Mouse (Mus musculus) forebrain, embryonic 15.5 days (tissue): ENCODE data around the gene Hist1h4f. TPM values are rescaled to one million over a fixed set of nuclear protein-coding genes. Genes with fewer than 3 reads are reported as not detected.
A peak's percentile ranks its signal among the peaks of the same experiment; 100 is the strongest.
"Not testable (repeated sequence)": the region's sequence is repeated elsewhere in the genome, so short reads cannot be mapped to it uniquely, and the experiment has no call there.

ENCODE experiments used
- ATAC-seq: fragments of 200-750 bp; cut with Nextera tagmentation; replicated peaks from 2 replicates; pipeline ENCODE4 v1.8.0; 2017; ENCODE audit warnings: mild to moderate bottlenecking, moderate TSS enrichment, moderate library complexity
- H3K27ac ChIP-seq: fragments of 300-500 bp; sonication (generic); replicated peaks from 2 replicates; pipeline ENCODE4 v1.5.1; 2015; ENCODE audit warnings: mild to moderate bottlenecking, inconsistent platforms
- H3K27me3 ChIP-seq: fragments of 300-500 bp; sonication (generic); 2 replicates; pipeline ENCODE4 v1.6.1; 2015; ENCODE audit warnings: inconsistent platforms
- H3K36me3 ChIP-seq: fragments of 300-500 bp; sonication (generic); 2 replicates; pipeline ENCODE4 v1.6.1; 2015; ENCODE audit warnings: mild to moderate bottlenecking, inconsistent platforms
- H3K4me1 ChIP-seq: fragments of 300-500 bp; sonication (generic); 2 replicates; pipeline ENCODE4 v1.6.1; 2015; ENCODE audit warnings: inconsistent platforms
- H3K4me2 ChIP-seq: fragments of 300-500 bp; sonication (generic); replicated peaks from 2 replicates; pipeline ENCODE4 v1.6.1; 2015; ENCODE audit warnings: mild to moderate bottlenecking, inconsistent platforms
- H3K4me3 ChIP-seq: fragments of 300-500 bp; sonication (generic); 2 replicates; pipeline ENCODE4 v1.5.1; 2015; ENCODE audit warnings: mild to moderate bottlenecking, inconsistent platforms
- H3K9ac ChIP-seq: fragments of 300-500 bp; sonication (generic); replicated peaks from 2 replicates; pipeline ENCODE4 v1.6.1; 2015; ENCODE audit warnings: mild to moderate bottlenecking, inconsistent platforms
- H3K9me3 ChIP-seq: fragments of 300-500 bp; sonication (generic); 2 replicates; pipeline ENCODE4 v1.6.1; 2016; ENCODE audit warnings: inconsistent platforms
- WGBS: fragments of 180-500 bp; shearing (Covaris S2); methylation state at CpG from one replicate; pipeline ENCODE4 v1.1.7; 2015; ENCODE audit warnings: mixed read lengths; 5-methylcytosine and 5-hydroxymethylcytosine counted together
- polyA plus RNA-seq: library from polyadenylated mRNA; unstranded; fragments of >200 nt; fragmentation: Nextera tagmentation; extraction: Ambion mirVana; gene quantifications from 2 replicates; pipeline ENCODE4 v1.2.1, GENCODE M21; 2015

The Hist1h4f gene
- polyA plus RNA-seq, result 0.70 and 0.73 TPM in 2 replicates

DNA sequence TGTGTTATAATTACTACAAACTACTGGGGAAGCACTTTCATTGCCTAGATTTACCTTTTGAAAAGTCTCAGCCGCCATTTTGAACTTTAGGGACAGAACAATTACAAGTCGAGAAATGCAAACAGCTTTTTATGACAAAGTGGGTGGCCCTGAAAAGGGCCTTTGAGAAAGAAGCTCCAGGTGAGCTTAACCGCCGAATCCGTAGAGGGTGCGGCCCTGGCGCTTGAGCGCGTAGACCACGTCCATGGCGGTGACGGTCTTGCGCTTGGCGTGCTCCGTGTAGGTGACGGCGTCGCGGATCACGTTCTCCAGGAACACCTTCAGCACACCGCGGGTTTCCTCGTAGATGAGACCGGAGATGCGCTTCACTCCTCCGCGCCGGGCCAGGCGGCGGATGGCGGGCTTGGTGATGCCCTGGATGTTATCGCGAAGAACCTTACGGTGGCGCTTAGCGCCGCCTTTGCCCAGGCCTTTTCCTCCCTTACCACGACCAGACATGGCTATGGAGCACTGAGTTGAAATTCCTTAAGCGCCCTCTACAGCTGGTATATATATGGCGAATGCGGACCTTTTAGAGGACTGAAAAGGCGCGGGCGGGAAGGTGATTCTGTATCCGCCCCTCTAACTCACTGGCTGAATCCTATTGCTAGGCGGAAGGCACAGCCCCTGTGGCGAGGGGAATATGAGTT, at the start of gene Hist1h4f:
Hist1h4f (minus strand) TSS at position 503 of the 689 bp plus-strand sequence.
- peaks cover 31% of the 10 kb centered on the region for H3K4me1 ChIP-seq
- not testable (repeated sequence) for H3K27me3 ChIP-seq, H3K36me3 ChIP-seq, H3K9me3 ChIP-seq
- H3K27ac ChIP-seq, result peak within 1 kb of the TSS; percentile 93
- peak; percentile 85 for ATAC-seq
- WGBS, result 0% methylated on average over 47 of the region's 47 CpGs
- H3K4me2 ChIP-seq, result peak within 1 kb of the TSS; percentile 63
- H3K9ac ChIP-seq, result peak within 1 kb of the TSS; percentile 58
- H3K4me3 ChIP-seq, result peak within 1 kb of the TSS; percentile 51

DNA sequence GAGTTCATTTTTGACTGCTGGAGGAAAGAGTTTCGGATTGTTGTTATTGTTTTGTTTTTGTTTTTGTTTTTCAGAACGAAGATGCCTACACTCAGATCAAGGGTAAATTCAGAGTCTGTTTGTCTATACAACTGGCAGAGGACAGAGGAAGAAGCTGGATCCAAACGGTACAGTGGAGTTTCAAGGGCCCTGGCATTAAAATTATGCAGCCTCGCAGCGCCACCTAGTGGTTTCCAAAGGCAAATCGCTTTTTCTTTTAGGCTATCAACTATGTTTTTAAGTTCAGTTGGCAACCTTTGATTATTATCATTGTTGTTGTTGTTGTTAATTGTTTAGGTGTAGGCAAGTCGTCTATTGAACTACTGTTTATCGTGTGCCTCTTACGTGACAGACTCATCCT, 46.5 kb upstream of the Hist1h4f start:
- no peak overlapping the region for H3K9ac ChIP-seq
- H3K4me1 ChIP-seq, result no peaks in the 10 kb centered on the region
- ATAC-seq, result no peak
- no peaks in the 10 kb centered on the region for H3K27me3 ChIP-seq
- no peak overlapping the region for H3K4me3 ChIP-seq
- WGBS, result 8% methylated on average over 9 of the region's 9 CpGs
- H3K27ac ChIP-seq, result no peak overlapping the region
- no peak overlapping the region for H3K4me2 ChIP-seq
- no peaks in the 10 kb centered on the region for H3K36me3 ChIP-seq
- H3K9me3 ChIP-seq, result no peaks in the 10 kb centered on the region

GRCm38 (mm10) chr13:23595622-23596372, 44.3 kb upstream of the Hist1h4f start:
- H3K27ac ChIP-seq, result no peak overlapping the region
- WGBS, result 87% methylated on average over 7 of the region's 7 CpGs

DNA sequence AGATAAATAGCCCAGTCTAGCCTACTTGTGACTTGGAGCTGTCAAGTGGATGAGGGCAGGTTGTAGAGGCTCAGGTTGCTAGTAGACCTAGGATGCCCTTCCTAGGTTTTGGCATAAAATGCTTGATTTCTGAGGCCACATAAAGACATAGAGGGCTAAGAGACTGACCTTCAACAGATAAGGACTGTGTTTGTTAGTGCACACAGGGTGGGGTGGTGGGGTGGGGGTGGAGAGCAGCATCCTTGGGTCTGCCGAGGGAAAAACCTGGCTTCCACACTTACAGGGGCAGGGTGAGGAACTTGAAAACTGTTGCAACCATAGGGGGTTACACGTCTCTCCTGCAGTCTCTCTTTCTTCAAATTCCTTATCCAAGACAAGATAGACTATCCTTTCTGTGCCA, 43.7 kb upstream of the Hist1h4f start:
- Histone ChIP-seq H3K4me1 (no peaks in the 10 kb centered on the region), H3K27ac (no peak overlapping the region), H3K9me3 (no peaks in the 10 kb centered on the region), H3K4me2 (no peak overlapping the region), H3K36me3 (no peaks in the 10 kb centered on the region), H3K9ac (no peak overlapping the region), H3K27me3 (no peaks in the 10 kb centered on the region), H3K4me3 (no peak overlapping the region)
- no peak for ATAC-seq
- WGBS, result 77% methylated on average over 2 of the region's 2 CpGs

More at GRCm38 (mm10) chr13:23595622-23596372, 44.3 kb upstream of the Hist1h4f start:
- Histone ChIP-seq H3K27me3 (no peaks in the 10 kb centered on the region), H3K4me3 (no peak overlapping the region), H3K9me3 (no peaks in the 10 kb centered on the region), H3K4me1 (no peaks in the 10 kb centered on the region), H3K36me3 (no peaks in the 10 kb centered on the region), H3K4me2 (no peak overlapping the region), H3K9ac (no peak overlapping the region)
- no peak for ATAC-seq

DNA sequence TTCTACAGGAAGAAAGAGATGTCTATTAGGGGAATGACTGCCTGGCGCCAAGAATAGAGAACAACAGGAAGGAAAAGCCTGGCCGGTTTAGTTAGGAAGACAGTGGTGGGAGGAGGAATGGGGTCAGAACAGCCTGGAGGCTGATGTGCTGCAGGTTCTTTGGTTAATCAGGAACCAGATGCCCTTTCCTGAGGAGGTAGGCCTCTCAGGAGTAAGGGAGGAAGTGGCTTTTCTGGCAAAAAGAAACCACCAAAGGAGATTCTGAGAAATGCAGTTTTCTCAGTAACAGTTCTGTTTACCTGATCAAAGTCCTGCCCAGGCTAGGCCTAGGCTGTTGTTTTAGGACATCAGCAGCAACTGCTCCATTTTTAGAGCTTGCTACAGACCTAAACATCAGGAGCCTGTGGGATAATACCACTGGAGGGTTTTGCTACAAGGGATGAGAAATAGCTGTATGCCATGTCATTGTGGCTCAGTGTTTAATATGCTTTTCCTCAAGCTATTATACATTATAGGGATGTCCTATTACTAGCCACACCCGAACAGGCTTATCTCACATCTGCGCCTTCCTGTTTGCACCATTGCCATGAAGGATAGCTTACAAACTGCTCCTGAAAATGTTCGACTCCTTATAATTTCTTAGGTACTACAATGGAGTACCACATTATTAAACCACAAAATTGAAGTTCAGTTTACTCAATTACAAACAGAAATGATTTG, 41.8 kb upstream of the Hist1h4f start:
- H3K9ac ChIP-seq, result no peak overlapping the region
- no peaks in the 10 kb centered on the region for H3K27me3 ChIP-seq
- H3K4me1 ChIP-seq, result no peaks in the 10 kb centered on the region
- no peak for ATAC-seq
- no peak overlapping the region for H3K27ac ChIP-seq
- no peak overlapping the region for H3K4me3 ChIP-seq
- H3K36me3 ChIP-seq, result no peaks in the 10 kb centered on the region
- H3K4me2 ChIP-seq, result no peak overlapping the region
- WGBS, result 87% methylated on average over 5 of the region's 5 CpGs
- no peaks in the 10 kb centered on the region for H3K9me3 ChIP-seq

GRCm38 (mm10) chr13:23592614-23593013, 41.2 kb upstream of the Hist1h4f start:
- Histone ChIP-seq H3K36me3 (no peaks in the 10 kb centered on the region), H3K4me3 (no peak overlapping the region), H3K9me3 (no peaks in the 10 kb centered on the region), H3K9ac (no peak overlapping the region), H3K4me1 (no peaks in the 10 kb centered on the region), H3K27ac (no peak overlapping the region), H3K4me2 (no peak overlapping the region), H3K27me3 (no peaks in the 10 kb centered on the region)
- 85% methylated on average over 7 of the region's 7 CpGs for WGBS
- no peak for ATAC-seq

- not testable (repeated sequence) for H3K4me2 ChIP-seq, H3K4me1 ChIP-seq, H3K27me3 ChIP-seq, H3K27ac ChIP-seq, H3K9me3 ChIP-seq, H3K9ac ChIP-seq, H3K36me3 ChIP-seq, H3K4me3 ChIP-seq, ATAC-seq
- WGBS, result 92% methylated on average over 7 of the region's 7 CpGs
Observed at GRCm38 (mm10) chr13:23591886-23592285, 40.4 kb upstream of the Hist1h4f start.

DNA sequence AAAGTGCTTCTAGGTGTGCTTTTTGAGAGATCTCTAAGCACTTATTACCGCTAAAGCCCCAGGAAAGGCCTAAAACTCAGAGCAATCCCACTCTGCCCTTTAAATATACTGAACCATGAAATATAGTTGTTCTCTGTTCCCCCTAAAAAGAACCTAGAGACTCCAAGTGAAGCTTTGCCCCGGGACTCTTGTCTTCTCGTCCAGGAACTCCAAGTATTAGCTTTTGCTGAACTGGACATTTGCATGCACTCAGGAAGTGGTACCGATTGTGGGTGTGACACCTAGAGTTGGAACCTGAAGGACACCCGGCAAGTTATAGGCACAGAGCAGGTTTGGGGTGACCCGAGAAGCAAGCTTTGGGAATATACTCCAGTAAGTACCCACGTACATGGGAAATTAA, 39.8 kb upstream of the Hist1h4f start:
- H3K9me3 ChIP-seq, result no peaks in the 10 kb centered on the region
- H3K4me1 ChIP-seq, result peaks cover 10% of the 10 kb centered on the region
- no peaks in the 10 kb centered on the region for H3K36me3 ChIP-seq
- no peak overlapping the region for H3K9ac ChIP-seq
- H3K4me3 ChIP-seq, result no peak overlapping the region
- ATAC-seq, result no peak
- no peak overlapping the region for H3K4me2 ChIP-seq
- no peak overlapping the region for H3K27ac ChIP-seq
- no peaks in the 10 kb centered on the region for H3K27me3 ChIP-seq
- WGBS, result 96% methylated on average over 7 of the region's 7 CpGs

DNA sequence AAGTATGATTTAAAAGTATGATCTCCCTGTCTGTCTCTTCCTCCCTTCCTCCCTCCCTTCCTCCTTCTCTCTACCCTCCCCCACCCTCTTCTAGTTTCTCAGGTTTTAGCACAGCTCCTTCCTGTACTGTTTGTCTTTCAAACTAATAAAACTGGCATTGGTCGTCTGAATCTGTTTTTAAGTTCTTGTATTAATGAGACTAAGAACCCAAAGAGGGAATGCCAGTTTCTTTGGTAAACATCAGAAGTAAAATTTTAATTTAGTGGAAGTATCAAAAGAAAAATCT, 35.4 kb upstream of the Hist1h4f start:
- Histone ChIP-seq H3K4me2 (peak overlapping the region; percentile 77), H3K4me3 (peak overlapping the region; percentile 47), H3K36me3 (no peaks in the 10 kb centered on the region), H3K27ac (peak overlapping the region; percentile 97), H3K9me3 (no peaks in the 10 kb centered on the region), H3K9ac (peak overlapping the region; percentile 27), H3K4me1 (peaks cover 43% of the 10 kb centered on the region), H3K27me3 (no peaks in the 10 kb centered on the region)
- WGBS, result 3% methylated on average over 1 of the region's 1 CpGs
- no peak for ATAC-seq

- no peak for ATAC-seq
- Histone ChIP-seq H3K27me3 (no peaks in the 10 kb centered on the region), H3K36me3 (no peaks in the 10 kb centered on the region), H3K9me3 (no peaks in the 10 kb centered on the region), H3K27ac (peak overlapping the region; percentile 97), H3K4me1 (peaks cover 45% of the 10 kb centered on the region), H3K9ac (peak overlapping the region; percentile 27), H3K4me2 (peak overlapping the region; percentile 77), H3K4me3 (peak overlapping the region; percentile 47)
- WGBS, result under 1% methylated on average over 22 of the region's 22 CpGs
Observed at GRCm38 (mm10) chr13:23586099-23586939, 34.9 kb upstream of the Hist1h4f start.

DNA sequence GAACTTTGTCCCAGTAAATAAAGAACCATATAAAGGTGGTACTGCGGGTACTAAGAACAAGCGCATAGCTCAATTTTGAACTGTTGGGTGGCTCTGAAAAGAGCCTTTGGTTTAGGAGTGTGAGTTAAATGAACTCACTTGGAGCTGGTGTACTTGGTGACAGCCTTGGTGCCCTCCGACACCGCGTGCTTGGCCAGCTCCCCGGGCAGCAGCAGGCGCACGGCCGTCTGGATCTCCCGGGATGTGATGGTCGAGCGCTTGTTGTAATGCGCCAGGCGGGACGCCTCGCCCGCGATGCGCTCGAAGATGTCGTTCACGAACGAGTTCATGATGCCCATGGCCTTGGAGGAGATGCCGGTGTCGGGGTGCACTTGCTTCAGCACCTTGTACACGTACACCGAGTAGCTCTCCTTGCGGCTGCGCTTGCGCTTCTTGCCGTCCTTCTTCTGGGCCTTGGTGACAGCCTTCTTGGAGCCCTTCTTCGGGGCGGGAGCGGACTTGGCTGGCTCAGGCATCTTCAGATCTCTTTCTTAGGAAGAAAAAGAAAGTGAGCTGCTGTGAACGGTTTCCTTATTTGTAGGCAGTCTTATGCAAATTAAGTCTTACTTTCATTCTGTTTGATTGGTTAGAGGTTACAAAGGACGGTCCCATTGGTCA, 34.1 kb upstream of the Hist1h4f start:
- Histone ChIP-seq H3K9ac (peak overlapping the region; percentile 74), H3K4me2 (peak overlapping the region; percentile 77), H3K4me3 (peak overlapping the region; percentile 47), H3K4me1 (peaks cover 50% of the 10 kb centered on the region), H3K27ac (peak overlapping the region; percentile 97)
- under 1% methylated on average over 36 of the region's 36 CpGs for WGBS
- not testable (repeated sequence) for H3K36me3 ChIP-seq, H3K27me3 ChIP-seq, H3K9me3 ChIP-seq
- ATAC-seq, result peak; percentile 91
